Mouse (Mus musculus) embryo, embryonic 9.5 days (tissue): Measurements from ENCODE around the gene Pgs1.

ENCODE experiments used
- DNase-seq: peaks from one replicate; pipeline ENCODE4 v3.0.0-alpha.2; 2017; ENCODE audit errors: extremely low spot score

Gene Pgs1

GRCm38 (mm10) chr11:118003176-118003575, 17.1 kb downstream of the Pgs1 start:
- DNase-seq: no peak

- no peak for DNase-seq
Observed at GRCm38 (mm10) chr11:118003718-118004117, 17.6 kb downstream of the Pgs1 start.

GRCm38 (mm10) chr11:118004217-118004616, 18.1 kb downstream of the Pgs1 start:
- DNase-seq: no peak

GRCm38 (mm10) chr11:118007460-118008143, 21.5 kb downstream of the Pgs1 start:
- no peak for DNase-seq

GRCm38 (mm10) chr11:118008144-118008805, 22.2 kb downstream of the Pgs1 start:
- DNase-seq: no peak

- no peak for DNase-seq
Observed at GRCm38 (mm10) chr11:118008843-118009242, 22.8 kb downstream of the Pgs1 start.

- DNase-seq: no peak
Observed at GRCm38 (mm10) chr11:118009865-118010571, 23.9 kb downstream of the Pgs1 start.

GRCm38 (mm10) chr11:118012595-118012994, 26.5 kb downstream of the Pgs1 start:
- DNase-seq: no peak

- DNase-seq: no peak
Observed at GRCm38 (mm10) chr11:118013339-118013738, 27.2 kb downstream of the Pgs1 start.

GRCm38 (mm10) chr11:118014391-118014995, 28.4 kb downstream of the Pgs1 start:
- no peak for DNase-seq

- DNase-seq: no peak
Observed at GRCm38 (mm10) chr11:118015381-118016145, 29.5 kb downstream of the Pgs1 start.

- DNase-seq: no peak
Observed at GRCm38 (mm10) chr11:118018328-118018727, 32.2 kb downstream of the Pgs1 start.

GRCm38 (mm10) chr11:118021806-118022205, 35.7 kb downstream of the Pgs1 start:
- peak; percentile 65 for DNase-seq

GRCm38 (mm10) chr11:118023475-118023874, 37.4 kb downstream of the Pgs1 start:
- DNase-seq: no peak

- no peak for DNase-seq
Observed at GRCm38 (mm10) chr11:118024111-118024510, 38.0 kb downstream of the Pgs1 start.

- no peak for DNase-seq
Observed at GRCm38 (mm10) chr11:118029170-118029569, 43.1 kb downstream of the Pgs1 start.

GRCm38 (mm10) chr11:118031134-118031533, 45.0 kb downstream of the Pgs1 start:
- DNase-seq: no peak

GRCm38 (mm10) chr11:118034395-118034794, 48.3 kb downstream of the Pgs1 start:
- no peak for DNase-seq

- no peak for DNase-seq
Observed at GRCm38 (mm10) chr11:118035068-118035467, 49.0 kb downstream of the Pgs1 start.

- no peak for DNase-seq
Observed at GRCm38 (mm10) chr11:118042791-118043190, 56.7 kb downstream of the Pgs1 start.

GRCm38 (mm10) chr11:118043293-118043907, 57.3 kb downstream of the Pgs1 start:
- DNase-seq: no peak
